Mouse (Mus musculus): ENCODE results near the gene Arl6ip1.

Gene Arl6ip1

GRCm38 (mm10) chr7:118116787-118117538 is 12.5 kb downstream of the Arl6ip1 start:
- no peak for DNase-seq (ENCODE audit: low spot score)

GRCm38 (mm10) chr7:118115877-118116568 is 13.4 kb downstream of the Arl6ip1 start, which contains the start of gene Rps15a:
Gene Rps15a, minus strand, starts transcription at chr7:118116188.
- peak; percentile 97 for DNase-seq (ENCODE audit: low spot score)

DNA sequence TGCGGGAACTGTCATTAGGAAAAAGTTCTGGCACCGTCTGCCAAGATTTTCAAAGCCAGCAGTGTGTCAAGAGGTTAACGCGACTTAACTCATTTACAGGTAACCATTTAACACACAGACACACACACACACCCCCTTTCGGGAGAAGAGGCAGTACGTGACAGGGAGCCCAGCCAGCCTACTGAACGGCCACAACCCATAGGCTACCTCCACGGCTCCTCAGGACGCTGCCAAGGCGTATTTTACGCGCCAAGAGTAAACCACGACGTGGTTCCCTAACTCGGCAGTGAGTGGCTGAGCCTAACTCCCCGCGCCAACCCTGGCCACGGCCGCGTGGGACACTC is 14.0 kb downstream of the Arl6ip1 start:
- no peak for DNase-seq (ENCODE audit: low spot score)

- no peak for DNase-seq (ENCODE audit: low spot score)
Measured at GRCm38 (mm10) chr7:118113541-118114297, 15.7 kb downstream of the Arl6ip1 start.

DNA sequence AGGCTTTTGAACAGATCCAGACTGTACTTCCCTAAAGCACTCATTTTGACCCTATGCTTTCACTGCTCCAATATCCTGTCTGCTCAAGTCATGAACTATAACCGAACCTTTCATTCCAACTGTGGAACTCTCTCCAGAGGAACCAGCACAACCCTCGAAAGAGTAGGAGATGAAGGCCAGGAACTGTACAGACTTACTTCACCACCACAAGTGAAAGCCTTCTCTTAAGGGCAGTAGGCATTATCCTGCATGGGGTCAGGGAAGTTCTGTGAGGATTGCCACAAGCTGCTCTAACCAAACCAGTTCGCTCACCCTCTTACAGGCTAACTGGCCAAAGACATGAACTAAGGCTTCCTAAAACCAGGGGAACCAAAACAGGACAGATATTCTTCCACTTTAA is 18.3 kb downstream of the Arl6ip1 start:
- DNase-seq (ENCODE audit: low spot score) = no peak

DNA sequence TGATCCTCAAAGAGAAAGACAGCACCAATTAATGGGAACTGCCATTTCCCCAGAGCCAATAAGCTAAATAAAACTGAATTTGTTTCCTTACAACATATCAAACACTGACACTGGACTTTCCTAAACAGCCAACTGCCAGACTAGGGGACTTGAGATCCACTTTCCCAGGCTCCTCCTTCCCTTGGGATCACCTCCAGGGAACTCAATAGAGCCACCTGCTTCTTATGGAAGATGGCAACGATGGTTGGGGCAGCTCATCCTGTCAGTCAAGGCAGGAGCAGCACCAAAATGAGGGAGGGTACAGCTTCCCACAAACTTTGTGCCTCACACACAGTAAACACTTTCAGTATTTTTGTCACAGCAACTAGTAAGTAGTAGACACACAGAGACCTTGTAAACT is 21.8 kb downstream of the Arl6ip1 start:
- no peak for DNase-seq (ENCODE audit: low spot score)

GRCm38 (mm10) chr7:118104458-118105052 is 24.9 kb downstream of the Arl6ip1 start:
- DNase-seq (ENCODE audit: low spot score) = peak; percentile 64

- DNase-seq (ENCODE audit: low spot score) = no peak
Measured at GRCm38 (mm10) chr7:118103462-118104379, 25.7 kb downstream of the Arl6ip1 start.

- no peak for DNase-seq (ENCODE audit: low spot score)
Measured at GRCm38 (mm10) chr7:118102678-118103461, 26.6 kb downstream of the Arl6ip1 start.

GRCm38 (mm10) chr7:118102231-118102630 is 27.2 kb downstream of the Arl6ip1 start:
- peak; percentile 76 for DNase-seq (ENCODE audit: low spot score)

- DNase-seq (ENCODE audit: low spot score) = no peak
Measured at GRCm38 (mm10) chr7:118097615-118098014, 31.8 kb downstream of the Arl6ip1 start.

- DNase-seq (ENCODE audit: low spot score) = no peak
Measured at GRCm38 (mm10) chr7:118079987-118080386, 49.5 kb downstream of the Arl6ip1 start.

- DNase-seq (ENCODE audit: low spot score) = no peak
Measured at GRCm38 (mm10) chr7:118079097-118079496, 50.4 kb downstream of the Arl6ip1 start.
